Comparison of ENCODE assay signal across 8 mouse cellular contexts in the genomic region with DNA sequence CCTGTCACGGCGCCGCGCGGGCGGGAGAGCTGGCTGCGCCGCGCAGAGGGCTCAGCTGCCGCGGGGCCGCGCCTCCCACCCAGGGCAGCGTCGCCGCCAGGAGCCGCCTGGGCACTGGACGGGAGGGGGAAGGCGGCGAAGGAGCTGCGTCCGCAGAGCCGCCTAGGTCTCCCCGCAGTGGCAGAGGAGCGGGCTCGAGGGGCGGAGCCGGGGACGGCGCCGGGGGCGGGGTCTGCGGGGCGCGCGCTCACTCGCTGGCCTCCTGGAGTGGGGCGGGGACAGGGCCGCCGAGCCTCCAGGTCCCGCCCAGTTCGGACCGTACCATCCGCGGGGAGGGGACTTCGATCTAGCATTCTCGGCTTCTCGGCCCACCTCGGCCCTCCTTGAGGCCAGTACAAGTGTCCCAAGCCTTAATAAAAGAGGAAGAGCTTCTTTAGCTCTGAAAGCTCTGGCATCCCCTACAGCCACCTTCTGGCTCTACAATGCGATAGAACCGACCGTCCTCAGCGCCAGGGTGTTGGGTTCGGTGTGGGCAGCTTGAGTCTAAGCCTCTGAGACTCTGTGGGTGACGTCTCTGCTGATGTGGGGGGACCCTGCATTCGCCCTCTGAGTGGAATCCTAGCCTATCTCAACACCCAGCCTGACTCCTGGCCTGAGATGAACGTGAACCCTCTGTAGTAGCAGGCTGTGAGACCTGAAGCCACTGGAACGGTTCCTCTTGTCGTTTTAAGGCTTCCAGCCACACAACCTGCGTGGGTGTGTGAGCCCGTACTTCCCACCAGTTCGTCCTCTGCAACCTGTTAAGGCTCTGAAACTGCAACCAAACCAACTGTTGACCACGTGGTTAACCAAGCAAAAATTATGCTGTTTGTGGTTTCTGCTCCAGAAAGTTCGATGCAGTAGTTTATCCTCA. TPM values are rescaled to one million over a fixed set of nuclear protein-coding genes. Genes with fewer than 3 reads are reported as not detected.
DNase-seq lines count a peak whose midpoint lies in the region; ATAC-seq lines count a peak whose summit lies in the region.

Gene Atp8a1 (minus strand): TSS at position 182 of the 913 bp plus-strand sequence.

- ATAC-seq in intestine, embryonic 16.5 days: peak; percentile 96

- intact Hi-C loops in left cerebral cortex, postnatal 25 days (cut with DNase I): loop anchor here (1.0 to 10.0 kb wide), 5 partner anchors 45 to 267 kb away; no protein-coding TSS in a partner anchor

- peak within 1 kb of the TSS; percentile 88 for H3K27ac ChIP-seq in intestine, embryonic 16.5 days (ENCODE audit: low read length)

- peak; percentile 100 for DNase-seq in adrenal gland, postnatal 10 days
- peak; percentile 99 for DNase-seq in embryo, embryonic 9.5 days (ENCODE audit: extremely low spot score)
- DNase-seq in gastrocnemius, postnatal 4 days (ENCODE audit: low spot score in 2 of 2): peak; percentile 96 to 98
- peak; percentile 98 to 99 for DNase-seq in left cerebral cortex, postnatal 25 days (ENCODE audit: low spot score in 2 of 2)
- peak; percentile 98 for DNase-seq in mesoderm, embryonic 11.5 days (ENCODE audit: low read depth, low spot score)
- DNase-seq in right cerebral cortex, postnatal 25 days: peak; percentile 100
- DNase-seq in urinary bladder, postnatal 36 days (ENCODE audit: low spot score in 2 of 2): peak; percentile 97 to 98

- peak within 1 kb of the TSS; percentile 92 for H3K4me2 ChIP-seq in intestine, embryonic 16.5 days (ENCODE audit: low read depth, low read length)

- H3K36me3 ChIP-seq in intestine, embryonic 16.5 days (ENCODE audit: control insufficient read depth, insufficient read depth, low read length): no peaks in the 10 kb centered on the region

- peaks cover 21% of the 10 kb centered on the region for H3K4me1 ChIP-seq in intestine, embryonic 16.5 days (ENCODE audit: control insufficient read depth, insufficient read depth, low read length)

- no peaks in the 10 kb centered on the region for H3K27me3 ChIP-seq in intestine, embryonic 16.5 days (replicated peaks; ENCODE audit: control insufficient read depth, insufficient read depth, low read length)

- no peaks in the 10 kb centered on the region for H3K9me3 ChIP-seq in intestine, embryonic 16.5 days (ENCODE audit: control insufficient read depth, low read length)

- peak within 1 kb of the TSS; percentile 79 for H3K9ac ChIP-seq in intestine, embryonic 16.5 days (ENCODE audit: low read depth, low read length)

- under 1% methylated on average over 49 of the region's 64 CpGs for WGBS in intestine, embryonic 16.5 days

- peak within 1 kb of the TSS; percentile 92 for H3K4me3 ChIP-seq in intestine, embryonic 16.5 days (ENCODE audit: low read length)

RNA-seq across cellular contexts. Expression of gene Atp8a1, which starts in this region (rescaled TPM):
- total RNA-seq in adrenal gland, postnatal 10 days (2021): 10 to 100 TPM; 17.5 to 26.6 TPM
- total RNA-seq in gastrocnemius, postnatal 4 days (2021): 10 to 100 TPM; 11.7 to 12.8 TPM
- polyA plus RNA-seq in intestine, embryonic 16.5 days (2015; fragmentation: Nextera tagmentation; extraction: Ambion mirVana): 13.1 and 16.7 TPM in 2 replicates
- 100 to 1,000 TPM; 161 to 177 TPM for total RNA-seq in left cerebral cortex, postnatal 25 days (2021)

Comparison
In these comparisons a context has a peak if more than half of its experiments do, and no peak if none do; other contexts are left out.
1. Peak in every context shown above with its lines: DNase-seq, ATAC-seq, H3K4me3 ChIP-seq and H3K27ac ChIP-seq.
2. RNA of gene Atp8a1 (total RNA-seq): 161 to 177 TPM in left cerebral cortex, postnatal 25 days; 17.5 to 26.6 TPM in adrenal gland, postnatal 10 days and 11.7 to 12.8 TPM in gastrocnemius, postnatal 4 days; every median in the first group is over 4 times any median in the second.